Mouse (Mus musculus) central nervous system, embryonic 18 days (tissue): ENCODE data around the gene Eef2kmt. TPM values are rescaled to one million over a fixed set of nuclear protein-coding genes. Genes with fewer than 3 reads are reported as not detected.

Experiments
- polyA plus RNA-seq: library from polyadenylated mRNA; depleted of rRNA; stranded (reverse); fragments of >200 nt; gene quantifications from 2 replicates; pipeline ENCODE4 v1.2.3, GENCODE M21; 2012; rRNA removed

The Eef2kmt gene
- polyA plus RNA-seq = 7.5 and 10.4 TPM in 2 replicates

DNA sequence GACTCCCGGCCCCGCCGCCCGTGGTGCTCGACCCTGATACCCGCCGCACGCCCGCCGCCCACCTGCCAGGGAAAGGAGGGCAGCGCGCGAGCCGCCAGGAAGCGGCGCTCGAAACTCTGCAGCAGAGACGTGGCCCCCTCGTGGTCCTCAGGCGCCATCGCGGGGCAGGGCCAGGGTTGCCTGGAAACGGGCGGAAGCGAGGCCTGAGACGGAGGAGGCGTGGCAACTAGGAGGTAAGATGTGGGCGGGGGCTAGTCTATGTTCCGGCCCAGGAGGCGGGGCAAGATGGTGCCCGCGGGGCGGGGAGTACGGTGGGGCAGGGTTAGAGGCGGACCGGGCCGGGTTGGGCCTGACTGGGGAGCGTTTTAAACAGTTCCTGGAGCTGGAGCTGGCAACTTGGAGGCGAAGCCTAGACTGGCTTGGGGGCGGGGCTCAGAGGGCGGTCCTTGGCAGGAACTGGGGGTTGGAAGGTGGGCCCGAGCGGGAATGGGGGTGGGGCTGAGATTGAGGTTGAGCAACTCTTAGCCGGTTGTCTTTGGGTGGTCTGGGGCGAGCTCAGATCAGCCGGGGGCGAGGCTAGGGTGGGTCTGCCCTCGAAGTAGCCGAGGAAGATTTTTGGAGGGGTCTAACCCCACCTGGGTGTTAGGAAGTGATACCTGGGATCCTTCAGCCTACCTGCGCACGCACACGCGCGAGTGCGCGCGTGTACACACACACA, at the start of gene Eef2kmt:
Gene Eef2kmt, minus strand, starts transcription at position 205 of the 718 bp plus-strand sequence.

DNA sequence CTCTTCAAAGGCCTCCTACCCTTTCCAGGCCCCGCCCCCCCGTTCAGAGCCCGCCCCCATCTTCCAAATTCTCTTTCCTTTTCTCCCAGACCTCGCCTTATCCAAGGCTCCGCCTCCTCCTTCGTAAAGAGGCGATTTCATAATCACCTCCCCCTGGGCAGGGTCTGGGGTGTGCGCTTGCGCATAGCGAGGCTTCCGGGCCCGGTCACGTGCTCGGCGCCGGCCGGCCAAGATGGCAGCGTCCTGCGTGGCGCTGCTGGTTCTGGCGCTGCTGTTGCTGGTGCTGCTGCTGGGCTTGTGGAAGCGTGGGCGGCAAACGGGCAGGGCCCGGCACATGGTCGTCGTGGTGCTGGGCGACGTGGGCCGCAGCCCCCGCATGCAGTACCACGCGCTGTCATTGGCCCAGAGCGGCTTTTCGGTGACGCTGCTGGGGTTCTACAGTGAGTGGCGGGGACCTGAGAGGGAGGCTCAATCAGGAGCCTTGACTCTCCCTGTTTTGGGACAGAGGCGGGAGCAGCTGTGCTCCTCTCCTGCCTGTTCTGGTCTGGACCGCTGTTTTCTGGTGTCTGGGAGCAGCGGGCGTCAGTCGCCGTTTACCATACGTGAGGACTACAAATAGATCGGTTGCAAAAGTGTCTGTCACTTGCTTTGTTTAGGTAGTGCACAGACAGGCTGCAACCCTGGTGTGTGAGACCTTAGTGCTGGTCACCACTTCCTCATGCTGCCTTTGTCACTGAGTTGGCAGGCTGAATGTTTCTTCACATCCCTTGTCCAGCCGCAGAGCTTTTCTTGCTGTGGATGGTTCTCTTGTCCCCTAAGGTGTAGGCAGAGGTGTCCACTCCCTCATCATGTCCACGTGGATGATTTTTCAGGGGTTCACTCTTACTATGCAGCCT, 22.1 kb downstream of the Eef2kmt start, which contains the start of gene Alg1:
Gene Alg1, plus strand, starts transcription at position 204 of the 896 bp plus-strand sequence.

DNA sequence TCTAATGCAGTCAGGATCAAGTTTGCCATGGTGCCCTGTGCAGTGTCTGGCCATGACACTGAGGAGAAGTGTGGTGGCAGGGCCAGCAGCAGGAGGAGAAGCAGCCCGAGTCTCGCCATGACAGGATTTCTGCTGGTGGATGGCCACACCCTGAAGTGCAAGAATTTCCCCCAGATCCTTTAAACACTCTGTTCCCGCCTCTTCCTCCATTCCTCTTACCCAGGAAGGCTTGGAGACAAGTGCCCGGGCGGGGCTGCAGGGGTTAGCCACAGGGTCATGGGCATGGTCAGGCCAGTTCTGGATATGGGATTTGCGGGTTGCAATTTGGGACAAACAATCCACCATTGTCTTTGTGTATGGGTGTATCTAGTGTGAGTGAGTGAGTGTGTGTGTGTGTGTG, 33.6 kb downstream of the Eef2kmt start, which contains the start of gene AU021092:
Gene AU021092, minus strand, starts transcription at position 160 of the 400 bp plus-strand sequence.

DNA sequence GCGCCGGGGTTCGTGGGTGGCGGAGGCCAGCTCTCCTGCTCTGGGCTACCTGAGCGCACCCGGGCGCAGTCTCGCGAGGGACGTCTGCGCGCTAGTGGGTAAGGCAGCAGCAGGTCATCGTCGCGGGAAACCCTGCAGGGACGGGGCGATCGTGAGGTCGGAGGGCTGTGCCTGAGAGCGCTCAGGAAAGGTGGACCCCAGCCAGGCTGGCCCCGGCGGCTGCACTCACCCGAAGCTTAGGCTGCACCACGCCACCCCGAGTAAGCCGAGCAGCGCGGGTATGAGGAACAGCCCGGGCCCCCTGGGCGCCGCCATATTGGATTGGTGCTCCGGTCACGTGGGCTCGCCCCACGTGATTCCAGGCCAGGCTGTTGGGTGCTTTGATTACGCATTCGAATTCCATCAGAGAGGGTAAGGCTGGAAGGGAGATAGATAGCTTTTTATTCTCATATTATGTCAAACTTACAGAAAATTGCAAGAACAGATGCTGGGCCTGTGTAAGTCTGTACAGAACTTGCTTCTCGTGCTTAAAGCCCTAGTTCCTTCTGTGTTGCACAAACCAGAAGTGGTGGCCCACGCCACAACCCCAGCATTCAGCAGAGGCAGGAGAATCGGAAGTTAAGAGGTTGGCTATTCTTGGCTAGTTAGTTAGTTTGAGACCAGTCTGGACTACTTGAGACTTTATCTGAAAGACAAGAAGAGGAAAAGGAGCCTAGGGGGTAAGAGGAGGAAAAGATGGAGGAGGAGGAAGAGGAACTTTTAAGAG, 51.9 kb downstream of the Eef2kmt start, which contains the start of gene Nagpa:
Gene Nagpa, minus strand, starts transcription at position 345 of the 766 bp plus-strand sequence.

Other genes with a start within 250 kb of the Eef2kmt start
- gene Smim22, start 248.7 kb downstream of the Eef2kmt start, polyA plus RNA-seq = 0.80 and 0.92 TPM in 2 replicates
- 109 and 119 TPM in 2 replicates for gene Rogdi, start 242.4 kb downstream of the Eef2kmt start, polyA plus RNA-seq
- 140 and 147 TPM in 2 replicates for gene Glyr1, start 206.1 kb downstream of the Eef2kmt start, polyA plus RNA-seq
- 27.3 and 27.5 TPM in 2 replicates for gene Ubn1, start 205.9 kb downstream of the Eef2kmt start, polyA plus RNA-seq
- 0.07 and 2.2 TPM in 2 replicates for gene Ppl, start 123.6 kb downstream of the Eef2kmt start, polyA plus RNA-seq
- gene Sec14l5, start 108.9 kb downstream of the Eef2kmt start, polyA plus RNA-seq = 0.51 and 0.68 TPM in 2 replicates
- gene Nagpa, start 52.0 kb downstream of the Eef2kmt start, polyA plus RNA-seq = 9.6 and 10.4 TPM in 2 replicates
- gene AU021092, start 33.7 kb downstream of the Eef2kmt start, polyA plus RNA-seq = 15.4 and 16.7 TPM in 2 replicates
- 50.3 and 54.0 TPM in 2 replicates for gene Alg1, start 22.4 kb downstream of the Eef2kmt start, polyA plus RNA-seq